Mouse (Mus musculus) kidney, adult 2 months (tissue): ENCODE results near the gene Gm13285. TPM values are rescaled to one million over a fixed set of nuclear protein-coding genes. Genes with fewer than 3 reads are reported as not detected.
"Not testable (repeated sequence)": the region's sequence is repeated elsewhere in the genome, so short reads cannot be mapped to it uniquely, and the experiment has no call there.

Experiments
- DNase-seq: peaks from one replicate; pipeline ENCODE4 v3.0.0; 2021
- H3K27ac ChIP-seq: fragments of 200-500 bp; 2 replicates; pipeline ENCODE4 v1.5.1; 2012; ENCODE audit warnings: low read depth, low read length, control low read depth, inconsistent platforms; ENCODE audit not compliant: insufficient read depth
- H3K27me3 ChIP-seq: fragments of 200-500 bp; replicated peaks from 2 replicates; pipeline ENCODE4 v1.6.1; 2012; ENCODE audit warnings: mild to moderate bottlenecking, moderate library complexity, low read length, inconsistent platforms; ENCODE audit not compliant: control insufficient read depth, insufficient read depth
- H3K36me3 ChIP-seq: fragments of 200-500 bp; 2 replicates; pipeline ENCODE4 v1.6.1; 2012; ENCODE audit warnings: mild to moderate bottlenecking, moderate library complexity, low read length, inconsistent platforms; ENCODE audit not compliant: control insufficient read depth, insufficient read depth
- H3K4me1 ChIP-seq: fragments of 200-500 bp; 2 replicates; pipeline ENCODE4 v1.6.1; 2011; ENCODE audit warnings: low read length; ENCODE audit not compliant: control insufficient read depth, insufficient read depth
- H3K4me3 ChIP-seq: fragments of 200-500 bp; 2 replicates; pipeline ENCODE4 v1.5.1; 2011; ENCODE audit warnings: mild to moderate bottlenecking, low read depth, low read length, control low read depth; ENCODE audit not compliant: insufficient read depth
- CTCF ChIP-seq: fragments of 200-500 bp; conservative IDR thresholded peaks from 2 replicates; pipeline ENCODE4 v1.5.1; 2011; ENCODE audit warnings: low read depth, mild to moderate bottlenecking, control low read depth, low read length, moderate library complexity, mixed read lengths; ENCODE audit not compliant: insufficient read depth, insufficient read length
- POLR2A ChIP-seq: fragments of 200-500 bp; IDR thresholded peaks from one replicate; pipeline ENCODE4 v1.6.1; 2011; ENCODE audit warnings: low read depth, low read length, control low read depth
- WGBS: fragments of 180-500 bp; shearing (Covaris S2); methylation state at CpG from one replicate; pipeline ENCODE4 v1.1.7; 2018; 5-methylcytosine and 5-hydroxymethylcytosine counted together
- polyA plus RNA-seq: library from polyadenylated mRNA; depleted of rRNA; stranded (reverse); fragments of >200 nt; gene quantifications from 2 replicates; pipeline ENCODE4 v1.2.3, GENCODE M21; 2012

Gene Gm13285
- polyA plus RNA-seq, 1 experiment = not detected

GRCm38 (mm10) chr4:88788402-88788801 is 11.1 kb upstream of the Gm13285 start, which contains the start of gene Gm13277:
Gm13277 (plus strand) TSS chr4:88788632.
- 0 out of 2 replicates have a peak, but pooled peaks have one; percentile 27 for TF ChIP-seq CTCF
- peak; percentile 88 for DNase-seq
- not testable (repeated sequence) for H3K27me3 ChIP-seq, H3K36me3 ChIP-seq, H3K4me1 ChIP-seq, H3K4me3 ChIP-seq, H3K27ac ChIP-seq
- 0% methylated on average over 1 of the region's 28 CpGs for WGBS

DNA sequence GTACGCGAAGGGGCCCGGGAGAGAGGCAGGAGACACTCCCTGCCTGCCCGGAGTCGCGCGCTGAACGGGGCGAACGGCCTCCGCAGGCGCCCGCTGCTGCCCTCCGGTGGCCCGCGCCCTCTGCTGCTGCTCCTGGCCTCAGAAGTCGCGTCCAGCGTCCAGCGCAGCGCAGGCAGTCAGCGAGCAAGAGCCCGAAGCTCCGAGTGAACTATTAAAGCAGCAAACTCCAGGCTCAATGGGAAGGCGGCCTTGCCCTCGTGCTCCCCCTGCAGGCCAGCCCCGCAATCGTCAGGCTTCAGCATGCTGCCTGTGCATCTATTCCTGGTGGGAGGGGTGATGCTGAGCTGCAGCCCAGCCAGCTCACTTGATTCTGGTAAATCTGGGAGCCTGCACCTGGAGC is 8.2 kb upstream of the Gm13285 start, which contains the start of gene Gm13278:
Gene Gm13278 (plus strand): TSS at position 301 of the 400 bp plus-strand sequence.
- H3K27ac ChIP-seq, H3K4me3 ChIP-seq, H3K36me3 ChIP-seq, DNase-seq, H3K27me3 ChIP-seq, H3K4me1 ChIP-seq: not testable (repeated sequence)
- WGBS = no CpG with 5 or more reads among the region's 28 CpGs

DNA sequence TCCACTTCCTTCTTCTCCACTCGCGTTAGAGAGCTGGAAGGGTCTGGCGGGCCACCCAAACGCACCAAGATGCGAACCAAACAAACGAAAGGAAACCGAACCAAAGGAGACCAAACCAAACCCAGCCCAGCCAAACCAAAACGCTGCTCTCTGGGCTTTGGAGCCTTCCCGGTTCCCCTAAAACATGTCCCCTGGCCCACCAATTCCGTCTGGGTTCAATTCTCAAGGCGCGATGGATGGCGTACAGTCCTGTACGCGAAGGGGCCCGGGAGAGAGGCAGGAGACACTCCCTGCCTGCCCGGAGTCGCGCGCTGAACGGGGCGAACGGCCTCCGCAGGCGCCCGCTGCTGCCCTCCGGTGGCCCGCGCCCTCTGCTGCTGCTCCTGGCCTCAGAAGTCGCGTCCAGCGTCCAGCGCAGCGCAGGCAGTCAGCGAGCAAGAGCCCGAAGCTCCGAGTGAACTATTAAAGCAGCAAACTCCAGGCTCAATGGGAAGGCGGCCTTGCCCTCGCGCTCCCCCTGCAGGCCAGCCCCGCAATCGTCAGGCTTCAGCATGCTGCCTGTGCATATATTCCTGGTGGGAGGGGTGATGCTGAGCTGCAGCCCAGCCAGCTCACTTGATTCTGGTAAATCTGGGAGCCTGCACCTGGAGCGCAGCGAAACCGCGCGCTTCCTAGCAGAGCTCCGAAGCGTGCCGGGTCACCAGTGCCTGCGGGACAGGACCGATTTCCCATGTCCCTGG is 5.4 kb upstream of the Gm13285 start, which contains the start of gene Gm13275:
Gene Gm13275 (plus strand): TSS at position 552 of the 740 bp plus-strand sequence.
- not testable (repeated sequence) for H3K4me1 ChIP-seq, H3K36me3 ChIP-seq, H3K27me3 ChIP-seq, H3K4me3 ChIP-seq, H3K27ac ChIP-seq
- DNase-seq = peak; percentile 51
- under 1% methylated on average over 16 of the region's 52 CpGs for WGBS

GRCm38 (mm10) chr4:88797097-88797496 is 2.4 kb upstream of the Gm13285 start, which contains the start of gene Gm13279:
Gm13279 (plus strand) TSS chr4:88797397.
- WGBS = no CpG with 5 or more reads among the region's 28 CpGs
- not testable (repeated sequence) for H3K27me3 ChIP-seq, DNase-seq, H3K27ac ChIP-seq, H3K4me3 ChIP-seq, H3K4me1 ChIP-seq, H3K36me3 ChIP-seq

DNA sequence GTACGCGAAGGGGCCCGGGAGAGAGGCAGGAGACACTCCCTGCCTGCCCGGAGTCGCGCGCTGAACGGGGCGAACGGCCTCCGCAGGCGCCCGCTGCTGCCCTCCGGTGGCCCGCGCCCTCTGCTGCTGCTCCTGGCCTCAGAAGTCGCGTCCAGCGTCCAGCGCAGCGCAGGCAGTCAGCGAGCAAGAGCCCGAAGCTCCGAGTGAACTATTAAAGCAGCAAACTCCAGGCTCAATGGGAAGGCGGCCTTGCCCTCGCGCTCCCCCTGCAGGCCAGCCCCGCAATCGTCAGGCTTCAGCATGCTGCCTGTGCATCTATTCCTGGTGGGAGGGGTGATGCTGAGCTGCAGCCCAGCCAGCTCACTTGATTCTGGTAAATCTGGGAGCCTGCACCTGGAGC is 3.5 kb downstream of the Gm13285 start, which contains the start of gene Gm13287:
Gene Gm13287 (plus strand): TSS at position 301 of the 400 bp plus-strand sequence.
- H3K27me3 ChIP-seq, H3K27ac ChIP-seq, H3K4me3 ChIP-seq, DNase-seq, H3K36me3 ChIP-seq, H3K4me1 ChIP-seq: not testable (repeated sequence)
- no CpG with 5 or more reads among the region's 29 CpGs for WGBS

DNA sequence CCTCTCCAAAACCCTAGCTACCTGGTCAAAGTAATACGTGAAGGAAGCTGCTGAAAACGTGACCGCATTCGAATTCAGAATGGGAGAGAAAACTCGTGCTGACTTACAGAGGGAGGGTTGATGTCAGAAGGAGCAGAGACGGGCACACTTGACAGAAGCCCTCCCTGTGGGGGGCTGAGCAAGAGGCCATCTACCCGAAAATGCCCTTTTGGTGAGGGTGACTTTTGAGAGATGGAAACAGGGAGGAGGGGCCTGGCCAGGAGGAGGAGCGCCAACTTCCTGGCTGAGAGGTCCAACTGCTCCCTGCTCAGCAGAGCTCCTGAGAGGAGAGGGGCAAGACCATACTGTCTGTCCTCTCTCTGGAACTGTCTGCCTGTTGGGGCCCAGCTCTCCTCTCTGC is 5.8 kb downstream of the Gm13285 start, which contains the start of gene Gm13288:
Gene Gm13288 (plus strand): TSS at position 301 of the 400 bp plus-strand sequence.
- H3K4me1 ChIP-seq, H3K27ac ChIP-seq, H3K36me3 ChIP-seq, H3K27me3 ChIP-seq, DNase-seq, H3K4me3 ChIP-seq: not testable (repeated sequence)
- no CpG with 5 or more reads among the region's 8 CpGs for WGBS

GRCm38 (mm10) chr4:88805761-88806160 is 6.3 kb downstream of the Gm13285 start:
- not testable (repeated sequence) for H3K27me3 ChIP-seq, H3K27ac ChIP-seq, H3K4me1 ChIP-seq, H3K36me3 ChIP-seq, H3K4me3 ChIP-seq
- peak; percentile 51 for DNase-seq
- WGBS = under 1% methylated on average over 15 of the region's 34 CpGs

GRCm38 (mm10) chr4:88815928-88816327 is 16.5 kb downstream of the Gm13285 start, which contains the start of gene Ifna7:
Ifna7 (plus strand) TSS chr4:88816228.
- Histone ChIP-seq H3K4me3 (no peak within 1 kb of the TSS), H3K27me3 (no peaks in the 10 kb centered on the region), H3K27ac (no peak within 1 kb of the TSS), H3K36me3 (no peaks in the 10 kb centered on the region), H3K4me1 (no peaks in the 10 kb centered on the region)
- TF ChIP-seq CTCF (no peak), POLR2A (no peak)
- no peak for DNase-seq
- 57% methylated on average over 3 of the region's 3 CpGs for WGBS
